Mouse (Mus musculus) olfactory bulb, adult 2 months (tissue): ENCODE data around the gene Appl2. TPM values are rescaled to one million over a fixed set of nuclear protein-coding genes. Genes with fewer than 3 reads are reported as not detected.

Experiments
- H3K27ac ChIP-seq: fragments of 200-500 bp; 2 replicates; pipeline ENCODE4 v1.5.1; 2012; ENCODE audit warnings: low read depth, low read length; ENCODE audit not compliant: insufficient read depth
- H3K4me1 ChIP-seq: fragments of 200-500 bp; 2 replicates; pipeline ENCODE4 v1.6.1; 2012; ENCODE audit warnings: low read length; ENCODE audit not compliant: control insufficient read depth, insufficient read depth
- H3K4me3 ChIP-seq: fragments of 200-500 bp; 2 replicates; pipeline ENCODE4 v1.5.1; 2012; ENCODE audit warnings: mild to moderate bottlenecking, low read depth, low read length, moderate library complexity; ENCODE audit not compliant: insufficient read depth
- CTCF ChIP-seq: fragments of 200-500 bp; IDR thresholded peaks from 2 replicates; pipeline ENCODE4 v1.5.1; 2012; ENCODE audit warnings: low read depth, mild to moderate bottlenecking, low read length, moderate library complexity; ENCODE audit not compliant: insufficient read depth
- POLR2A ChIP-seq: fragments of 200-500 bp; IDR thresholded peaks from 2 replicates; pipeline ENCODE4 v1.6.1; 2012; ENCODE audit warnings: mild to moderate bottlenecking, low read depth, low read length, moderate library complexity; ENCODE audit not compliant: insufficient read depth
- WGBS: fragments of 180-500 bp; shearing (Covaris S2); methylation state at CpG from one replicate; pipeline ENCODE4 v1.1.7; 2018; 5-methylcytosine and 5-hydroxymethylcytosine counted together
- polyA plus RNA-seq: library from polyadenylated mRNA; stranded (reverse); fragments of >200 nt; gene quantifications from 2 replicates; pipeline ENCODE4 v1.2.4, GENCODE M21; 2012; ENCODE audit warnings: low replicate concordance; ENCODE audit not compliant: missing spikeins, insufficient read depth, insufficient read length

The Appl2 gene
- polyA plus RNA-seq, 1 experiment: not detected

DNA sequence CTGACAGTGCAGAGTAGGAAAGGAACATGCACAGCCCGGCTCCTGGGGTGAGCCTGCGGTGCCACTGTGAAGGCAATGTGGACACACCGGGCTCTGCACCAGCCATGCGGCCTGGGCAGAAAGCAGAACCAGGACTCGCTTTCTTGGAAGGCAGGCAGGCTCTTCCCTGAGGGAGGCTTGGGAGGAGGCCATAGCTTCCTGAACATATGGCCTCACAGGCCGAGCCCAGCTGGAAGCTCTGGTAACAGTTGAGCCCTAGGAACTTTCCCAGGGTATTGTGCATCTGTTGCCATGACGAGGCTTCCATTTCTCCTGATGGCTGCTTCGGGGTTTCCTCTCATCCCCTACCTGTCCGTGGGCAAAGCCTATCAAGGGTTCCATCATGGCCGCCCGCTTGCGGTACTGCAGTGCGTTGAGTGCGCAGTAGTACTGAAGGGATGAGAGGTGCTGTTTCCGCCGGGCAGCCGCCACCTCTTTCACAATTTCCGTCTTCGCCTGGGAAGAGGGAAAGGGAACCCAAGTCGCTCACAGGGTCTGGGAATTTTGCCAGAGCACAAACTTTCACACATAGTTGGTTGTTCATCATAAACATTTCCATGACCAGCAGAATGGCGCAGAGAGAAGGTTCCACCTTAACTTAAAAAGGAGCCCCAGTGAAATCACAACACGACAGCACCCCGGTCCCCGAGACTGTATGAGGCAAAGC, 28.0 kb downstream of the Appl2 start:
- Histone ChIP-seq H3K4me1 (peaks cover 4% of the 10 kb centered on the region), H3K4me3 (no peak overlapping the region), H3K27ac (no peak overlapping the region)
- 90% methylated on average over 24 of the region's 24 CpGs for WGBS
- no peak for TF ChIP-seq CTCF
- no peak for TF ChIP-seq POLR2A

DNA sequence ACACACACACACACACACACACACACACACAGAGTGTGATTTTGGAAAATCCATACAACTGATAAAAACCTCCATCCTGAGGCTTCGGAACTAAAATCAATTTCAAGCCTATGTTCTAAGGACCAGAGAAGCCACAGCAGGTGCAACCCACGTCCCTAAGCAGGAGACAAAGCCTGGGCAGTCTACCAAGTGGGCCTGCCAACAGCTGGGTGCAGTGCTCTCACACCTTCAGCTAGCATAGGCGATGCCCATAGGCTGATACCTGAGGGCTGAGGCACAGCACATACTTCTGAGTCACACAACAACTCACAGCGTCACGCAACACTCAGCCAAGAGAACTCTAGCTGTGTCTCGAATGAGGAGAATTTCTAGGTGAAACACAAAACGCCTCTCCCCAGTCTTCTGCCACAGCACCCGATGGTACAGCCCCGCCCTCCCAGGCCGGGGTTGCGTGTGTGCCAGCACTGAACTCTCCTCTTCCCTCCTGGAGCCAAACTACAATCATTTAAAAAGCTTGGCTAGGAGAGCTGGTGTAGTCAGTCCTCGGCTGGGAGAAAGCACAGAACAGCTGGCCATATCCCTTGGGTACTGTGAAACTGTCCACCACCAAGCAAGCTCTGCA, 29.6 kb downstream of the Appl2 start:
- H3K27ac ChIP-seq: no peak overlapping the region
- no peak for TF ChIP-seq CTCF

DNA sequence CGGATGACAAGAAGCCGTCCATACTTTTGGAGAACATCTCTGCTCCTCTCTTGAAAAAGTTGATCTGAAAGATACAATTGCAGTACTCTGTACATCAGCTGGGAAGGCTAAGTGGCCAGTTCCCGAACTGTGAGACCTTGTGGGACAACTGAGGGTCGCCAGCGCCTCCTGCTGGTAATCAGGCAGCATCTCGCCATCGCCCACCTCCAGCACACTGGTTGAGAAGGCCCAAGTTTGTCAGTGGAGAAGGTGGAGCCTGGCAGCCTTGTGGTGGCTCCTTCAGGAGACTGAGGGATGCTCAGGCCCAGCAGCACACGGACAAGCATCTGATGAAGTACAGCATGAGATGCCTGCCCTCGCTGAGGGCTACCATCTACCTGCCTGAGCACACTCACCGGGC, 31.2 kb downstream of the Appl2 start:
- Histone ChIP-seq H3K27ac (no peak overlapping the region), H3K4me3 (no peak overlapping the region), H3K4me1 (peaks cover 4% of the 10 kb centered on the region)
- TF ChIP-seq CTCF (peak; percentile 35; the same call in 1 of the 2 replicates), POLR2A (no peak)
- WGBS: 65% methylated on average over 10 of the region's 10 CpGs

More for the DNA sequence above, 29.6 kb downstream of the Appl2 start:
- Histone ChIP-seq H3K4me3 (no peak overlapping the region), H3K4me1 (peaks cover 4% of the 10 kb centered on the region)
- WGBS: 47% methylated on average over 12 of the region's 12 CpGs

DNA sequence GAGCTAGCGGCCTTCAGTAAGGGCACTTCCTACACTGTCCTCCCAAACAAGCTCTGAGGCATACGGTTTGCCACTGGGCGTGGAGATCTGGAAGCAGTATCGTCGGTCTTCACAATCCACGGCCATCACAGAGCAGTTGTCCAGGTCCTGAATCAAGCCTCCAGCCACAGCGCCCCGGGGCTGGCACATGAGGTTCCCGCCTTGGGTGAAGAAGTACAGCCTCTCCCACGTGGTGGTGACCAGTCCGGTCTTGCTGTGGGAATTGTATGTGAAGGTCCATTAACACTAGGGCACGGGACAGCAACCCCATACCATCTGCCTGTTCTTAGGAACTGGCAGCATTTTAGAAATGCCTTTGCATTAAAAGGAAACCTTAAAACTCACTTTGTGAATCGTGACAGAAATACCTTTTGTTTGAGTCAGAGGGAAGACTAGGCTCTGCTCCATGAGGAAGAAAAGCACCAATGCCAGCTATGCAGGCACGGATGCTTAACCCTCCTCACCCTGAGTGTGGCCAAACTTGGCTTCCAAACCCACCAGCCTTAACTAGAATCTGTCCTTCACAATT, 35.8 kb downstream of the Appl2 start:
- Histone ChIP-seq H3K4me3 (no peak overlapping the region), H3K27ac (no peak overlapping the region), H3K4me1 (no peaks in the 10 kb centered on the region)
- 87% methylated on average over 14 of the region's 14 CpGs for WGBS
- no peak for TF ChIP-seq POLR2A
- TF ChIP-seq CTCF: no peak

DNA sequence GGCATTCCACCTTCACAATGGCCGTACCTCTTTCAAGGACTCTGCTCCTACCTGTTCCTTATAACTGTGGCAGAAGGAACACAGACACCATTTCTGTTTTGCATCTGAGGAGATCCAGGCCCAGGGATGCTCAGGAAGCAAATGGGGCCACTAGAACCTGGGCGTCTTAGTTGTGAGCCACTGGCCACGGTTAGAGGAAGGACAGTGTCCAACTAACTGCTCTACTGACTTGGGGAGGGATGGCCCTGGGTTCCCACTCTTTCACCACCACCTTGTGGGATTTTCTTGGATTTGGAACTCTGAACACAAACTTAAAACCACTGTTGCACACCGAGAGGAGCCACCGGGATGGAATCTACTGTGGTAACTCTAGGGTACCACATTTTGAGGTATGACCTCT, 36.7 kb downstream of the Appl2 start:
- no peaks in the 10 kb centered on the region for H3K4me1 ChIP-seq
- no peak overlapping the region for H3K4me3 ChIP-seq
- WGBS: 97% methylated on average over 5 of the region's 5 CpGs
- H3K27ac ChIP-seq: no peak overlapping the region
- TF ChIP-seq CTCF: no peak
- no peak for TF ChIP-seq POLR2A

DNA sequence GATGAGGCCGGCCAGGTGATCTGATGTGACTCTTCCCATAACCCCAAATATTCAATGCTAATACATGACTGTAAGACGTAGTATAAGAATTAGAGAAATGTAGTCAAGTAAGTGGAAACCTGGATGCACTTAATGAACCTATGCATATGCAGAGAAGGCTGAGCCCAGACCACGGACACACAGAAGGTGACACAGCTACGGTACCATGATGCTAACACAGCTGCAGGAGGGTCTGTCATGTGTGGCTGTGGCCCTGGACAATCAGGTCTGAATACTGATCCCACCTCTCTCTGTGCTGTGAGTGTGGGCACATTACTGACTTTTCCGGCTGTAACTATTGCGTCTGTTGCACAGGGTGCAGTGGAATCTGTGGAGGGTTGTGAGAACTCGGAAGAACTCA, 38.0 kb downstream of the Appl2 start:
- no peak for TF ChIP-seq POLR2A
- TF ChIP-seq CTCF: no peak
- 95% methylated on average over 7 of the region's 7 CpGs for WGBS
- Histone ChIP-seq H3K4me1 (no peaks in the 10 kb centered on the region), H3K27ac (no peak overlapping the region), H3K4me3 (no peak overlapping the region)

DNA sequence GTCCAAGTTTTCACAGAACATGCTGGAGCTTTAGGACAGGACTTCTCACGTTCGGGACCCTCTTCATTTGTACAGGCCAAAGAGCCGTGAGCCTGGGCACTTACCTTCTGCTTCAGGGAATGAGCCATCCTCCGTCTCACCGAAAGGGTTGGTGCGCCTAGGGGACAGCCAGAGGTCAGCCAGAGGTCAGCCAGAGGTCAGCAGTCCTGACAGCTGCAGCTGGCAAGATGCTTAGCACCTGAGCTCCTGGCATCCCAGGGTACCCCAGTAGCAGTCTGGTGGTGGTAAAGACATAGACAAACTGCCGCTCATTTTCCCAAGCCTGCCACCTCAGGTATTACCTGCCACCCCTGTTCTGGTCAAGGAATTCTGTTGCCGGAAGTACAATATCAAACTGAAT, 39.9 kb downstream of the Appl2 start:
- H3K4me3 ChIP-seq: no peak overlapping the region
- TF ChIP-seq CTCF (no peak), POLR2A (no peak)
- WGBS: 90% methylated on average over 8 of the region's 8 CpGs
- no peaks in the 10 kb centered on the region for H3K4me1 ChIP-seq
- H3K27ac ChIP-seq: no peak overlapping the region

DNA sequence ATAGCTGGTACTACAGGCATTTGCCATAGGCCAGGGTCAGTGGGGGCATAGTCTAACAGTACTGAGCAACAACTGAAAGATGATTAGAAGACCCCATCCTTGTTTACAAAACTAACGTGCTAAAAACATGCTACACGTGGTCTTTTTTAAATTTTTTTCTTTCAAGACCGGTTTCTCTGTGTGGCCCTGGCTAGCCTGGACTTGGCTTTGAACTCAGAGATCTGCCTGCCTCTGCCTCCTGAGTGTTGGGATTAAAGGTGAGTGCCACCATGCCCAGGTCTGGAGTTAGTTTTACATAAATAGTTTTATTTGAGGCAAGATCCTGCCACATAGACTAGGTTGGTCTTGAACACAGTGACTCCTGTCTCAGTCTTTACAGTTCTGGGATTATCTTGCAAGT, 41.4 kb downstream of the Appl2 start:
- no peak overlapping the region for H3K27ac ChIP-seq
- WGBS: 97% methylated on average over 3 of the region's 3 CpGs
- no peaks in the 10 kb centered on the region for H3K4me1 ChIP-seq
- no peak overlapping the region for H3K4me3 ChIP-seq
- TF ChIP-seq POLR2A: no peak
- TF ChIP-seq CTCF: no peak

DNA sequence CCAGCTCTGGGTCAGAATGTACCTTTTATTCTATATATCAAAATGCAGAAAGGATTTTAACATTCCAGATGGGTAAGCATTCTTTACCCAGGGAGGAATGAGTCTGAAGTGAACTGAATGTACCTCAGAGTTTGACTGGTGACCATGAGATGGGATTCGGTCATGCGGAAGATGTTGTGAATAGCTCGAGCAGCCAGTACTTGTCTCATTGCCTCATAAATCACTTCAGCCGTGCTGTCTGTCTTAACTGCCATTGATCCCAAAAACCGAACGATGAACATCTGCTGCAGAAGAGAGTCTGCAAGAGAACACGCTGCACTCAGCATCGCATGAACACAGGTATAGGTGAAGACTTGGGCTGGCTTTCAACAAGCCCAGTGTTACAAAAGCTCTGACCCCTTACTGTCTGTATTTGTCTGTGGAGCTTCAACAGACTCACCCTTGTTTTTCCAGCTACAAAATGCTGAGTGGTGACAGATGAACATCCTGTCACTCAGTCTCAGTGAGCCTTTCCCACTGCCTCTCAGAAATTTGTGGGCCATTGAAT, 42.8 kb downstream of the Appl2 start:
- 61% methylated on average over 8 of the region's 8 CpGs for WGBS
- no peak overlapping the region for H3K4me3 ChIP-seq
- H3K27ac ChIP-seq: no peak overlapping the region
- peaks cover under 1% of the 10 kb centered on the region; the same call in 1 of the 2 replicates for H3K4me1 ChIP-seq
- TF ChIP-seq POLR2A (no peak), CTCF (no peak)
